Mouse (Mus musculus): Measurements from ENCODE around the gene Cnot8.

GRCm38 (mm10) chr11:58072978-58073377 is 31.0 kb upstream of the Cnot8 start:
- TF ChIP-seq ZC3H11A (IDR thresholded peaks at IDR 0.05; ENCODE audit: borderline replicate concordance, low read depth, low read length) (no peak), ZNF384 (IDR thresholded peaks at IDR 0.05; ENCODE audit: low read depth, low read length) (no peak), HCFC1 (IDR thresholded peaks at IDR 0.05; ENCODE audit: borderline replicate concordance, insufficient read depth, low read length) (no peak), CHD2 (IDR thresholded peaks at IDR 0.05; ENCODE audit: low read depth, low read length) (no peak)
